Mouse (Mus musculus) limb, embryonic 10.5 days (tissue): Measurements from ENCODE around the gene Olfr905. TPM values are rescaled to one million over a fixed set of nuclear protein-coding genes. Genes with fewer than 3 reads are reported as not detected.

Source experiments
- DNase-seq: peaks from one replicate; pipeline ENCODE4 v3.0.0-alpha.2; 2017; ENCODE audit warnings: low spot score
- H3K27ac ChIP-seq: fragments of 300-500 bp; sonication (generic); 2 replicates; pipeline ENCODE4 v1.5.1; 2016; ENCODE audit warnings: mild to moderate bottlenecking
- H3K27me3 ChIP-seq: fragments of 300-500 bp; sonication (generic); 2 replicates; pipeline ENCODE4 v1.6.1; 2016; ENCODE audit warnings: low read depth, mild to moderate bottlenecking; ENCODE audit not compliant: poor library complexity, severe bottlenecking
- H3K36me3 ChIP-seq: fragments of 300-500 bp; sonication (generic); 2 replicates; pipeline ENCODE4 v1.6.1; 2016; ENCODE audit warnings: mild to moderate bottlenecking, moderate library complexity
- H3K4me1 ChIP-seq: fragments of 300-500 bp; sonication (generic); 2 replicates; pipeline ENCODE4 v1.6.1; 2016
- H3K4me3 ChIP-seq: fragments of 300-500 bp; sonication (generic); 2 replicates; pipeline ENCODE4 v1.5.1; 2016; ENCODE audit warnings: mild to moderate bottlenecking, moderate library complexity
- H3K9me3 ChIP-seq: fragments of 300-500 bp; sonication (generic); replicated peaks from 2 replicates; pipeline ENCODE4 v1.6.1; 2016; ENCODE audit warnings: mild to moderate bottlenecking
- WGBS: fragments of 180-500 bp; shearing (Covaris S2); methylation state at CpG from one replicate; pipeline ENCODE4 v1.1.7; 2016; 5-methylcytosine and 5-hydroxymethylcytosine counted together
- polyA plus RNA-seq: library from polyadenylated mRNA; unstranded; fragments of >200 nt; fragmentation: Nextera tagmentation; extraction: Ambion mirVana; gene quantifications from 2 replicates; pipeline ENCODE4 v1.2.1, GENCODE M21; 2016

Olfr905 gene
- polyA plus RNA-seq = not detected in 2 replicates

DNA sequence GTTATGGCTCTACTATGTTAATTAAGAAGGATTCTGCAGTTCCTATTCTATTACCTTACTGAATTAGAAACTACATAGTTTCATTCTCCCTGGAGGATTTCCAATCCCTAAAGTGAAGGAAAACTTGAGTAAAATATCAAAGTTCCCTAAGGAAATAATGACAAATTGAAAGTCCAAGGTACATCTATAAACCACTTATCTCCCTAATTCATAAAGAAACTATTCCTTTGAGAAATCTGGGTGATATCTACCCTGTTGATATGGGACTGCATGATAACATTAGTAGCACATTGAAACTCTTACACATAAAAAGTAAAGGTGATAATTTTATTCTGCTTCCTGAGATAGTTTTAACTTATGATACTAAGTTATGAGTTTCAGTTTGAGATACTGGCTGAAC, at the start of gene Olfr905:
TSS of gene Olfr905 (plus strand) at position 301 of the 400 bp plus-strand sequence.
- Histone ChIP-seq H3K27me3 (no peaks in the 10 kb centered on the region), H3K9me3 (no peaks in the 10 kb centered on the region), H3K4me3 (no peak within 1 kb of the TSS), H3K36me3 (no peaks in the 10 kb centered on the region), H3K27ac (no peak within 1 kb of the TSS), H3K4me1 (no peaks in the 10 kb centered on the region)
- no peak for DNase-seq

DNA sequence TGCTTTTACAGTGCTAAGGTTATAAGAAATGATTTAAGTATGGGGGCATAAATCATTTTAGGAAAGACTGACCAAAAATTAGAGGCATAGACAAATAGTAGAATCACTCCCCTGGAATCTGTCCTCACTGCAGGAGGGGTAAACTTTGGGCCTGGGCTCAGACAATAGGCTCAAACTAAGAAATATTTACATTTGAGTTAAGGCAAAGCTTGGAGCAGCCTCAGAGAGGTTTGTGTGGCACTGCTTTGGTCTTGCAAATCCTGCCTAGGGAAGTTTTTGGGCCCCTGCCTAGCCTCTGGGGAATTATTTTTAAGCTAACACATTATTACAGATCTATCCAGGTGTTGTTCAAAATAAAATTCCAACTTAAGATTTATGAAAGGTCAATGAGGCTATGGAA, 47.1 kb upstream of the Olfr905 start:
- no peaks in the 10 kb centered on the region for H3K27me3 ChIP-seq
- H3K27ac ChIP-seq = no peak overlapping the region
- H3K4me3 ChIP-seq = no peak overlapping the region
- H3K36me3 ChIP-seq = no peaks in the 10 kb centered on the region
- H3K9me3 ChIP-seq = no peaks in the 10 kb centered on the region
- H3K4me1 ChIP-seq = no peaks in the 10 kb centered on the region
- DNase-seq = no peak

DNA sequence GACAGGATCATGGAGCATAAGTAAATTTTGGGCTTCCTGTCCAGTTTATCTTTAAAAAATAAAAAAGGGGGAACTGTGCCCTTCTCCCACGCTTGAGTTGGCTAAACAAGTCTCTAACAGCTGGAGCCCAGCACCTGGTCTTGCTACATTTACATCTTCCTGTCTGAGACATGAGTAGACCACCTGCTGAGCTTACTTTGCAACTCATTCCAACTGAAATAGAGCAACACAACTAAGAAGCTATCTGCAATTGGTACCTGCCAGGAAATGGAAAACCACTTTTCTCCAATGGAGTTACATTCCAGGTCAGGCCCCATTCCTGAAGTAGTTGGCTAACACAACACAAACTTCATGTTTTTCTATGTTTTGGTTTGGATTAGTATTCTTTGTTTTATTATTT, 43.9 kb upstream of the Olfr905 start:
- Histone ChIP-seq H3K27me3 (no peaks in the 10 kb centered on the region), H3K36me3 (no peaks in the 10 kb centered on the region), H3K4me1 (no peaks in the 10 kb centered on the region), H3K27ac (no peak overlapping the region), H3K9me3 (no peaks in the 10 kb centered on the region), H3K4me3 (no peak overlapping the region)
- WGBS = 62% methylated on average over 1 of the region's 1 CpGs
- no peak for DNase-seq

DNA sequence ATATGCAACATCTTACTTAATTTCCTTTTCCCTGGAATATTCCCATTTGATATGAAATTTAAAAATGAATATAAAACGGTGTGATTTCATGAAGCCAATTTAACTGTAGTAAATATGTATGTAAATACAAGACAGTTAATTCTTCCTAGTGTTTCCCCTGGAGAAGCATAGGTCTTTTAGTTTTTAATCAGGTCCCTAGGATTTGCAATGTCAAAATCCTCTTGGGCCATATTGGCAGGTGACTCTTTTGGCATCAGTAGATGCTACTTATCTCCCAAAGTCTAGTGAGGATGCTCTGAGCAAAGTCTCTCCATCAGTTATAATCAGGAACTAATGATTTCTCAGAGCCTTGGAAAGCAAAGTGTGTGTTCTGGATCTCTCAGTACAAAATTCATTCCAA, 41.8 kb upstream of the Olfr905 start, which contains the start of gene Olfr901:
TSS of gene Olfr901 (plus strand) at position 301 of the 400 bp plus-strand sequence.
- WGBS = 82% methylated on average over 1 of the region's 1 CpGs

DNA sequence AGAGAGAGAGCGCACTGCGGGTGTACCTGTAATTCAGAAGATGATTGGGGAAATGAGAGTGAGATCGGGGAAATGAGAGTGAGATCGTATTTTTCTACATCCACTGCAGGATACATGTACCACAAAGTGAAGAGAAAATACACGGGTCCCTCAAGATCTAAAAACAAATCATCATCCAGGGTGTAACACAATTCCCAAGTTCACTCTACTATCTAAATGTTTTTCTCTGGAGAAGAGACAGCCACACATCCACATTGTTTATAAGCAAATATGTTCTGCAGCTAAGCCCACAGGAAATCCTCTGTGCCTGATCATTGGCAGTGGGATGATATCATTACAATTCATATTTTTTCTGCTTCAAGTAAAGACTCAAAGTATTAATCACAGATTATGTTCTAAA, 23.6 kb upstream of the Olfr905 start, which contains the start of gene Olfr902:
TSS of gene Olfr902 (plus strand) at position 301 of the 400 bp plus-strand sequence.
- WGBS = 90% methylated on average over 5 of the region's 5 CpGs
- H3K36me3 ChIP-seq = no peaks in the 10 kb centered on the region
- no peaks in the 10 kb centered on the region for H3K9me3 ChIP-seq
- H3K4me1 ChIP-seq = no peaks in the 10 kb centered on the region
- DNase-seq = no peak
- H3K4me3 ChIP-seq = no peak within 1 kb of the TSS
- no peaks in the 10 kb centered on the region for H3K27me3 ChIP-seq
- no peak within 1 kb of the TSS for H3K27ac ChIP-seq

More for the DNA sequence above, 41.8 kb upstream of the Olfr905 start, which contains the start of gene Olfr901:
- no peaks in the 10 kb centered on the region for H3K36me3 ChIP-seq
- no peaks in the 10 kb centered on the region for H3K9me3 ChIP-seq
- H3K27ac ChIP-seq = no peak within 1 kb of the TSS
- H3K4me1 ChIP-seq = no peaks in the 10 kb centered on the region
- H3K27me3 ChIP-seq = no peaks in the 10 kb centered on the region
- DNase-seq = no peak
- no peak within 1 kb of the TSS for H3K4me3 ChIP-seq

DNA sequence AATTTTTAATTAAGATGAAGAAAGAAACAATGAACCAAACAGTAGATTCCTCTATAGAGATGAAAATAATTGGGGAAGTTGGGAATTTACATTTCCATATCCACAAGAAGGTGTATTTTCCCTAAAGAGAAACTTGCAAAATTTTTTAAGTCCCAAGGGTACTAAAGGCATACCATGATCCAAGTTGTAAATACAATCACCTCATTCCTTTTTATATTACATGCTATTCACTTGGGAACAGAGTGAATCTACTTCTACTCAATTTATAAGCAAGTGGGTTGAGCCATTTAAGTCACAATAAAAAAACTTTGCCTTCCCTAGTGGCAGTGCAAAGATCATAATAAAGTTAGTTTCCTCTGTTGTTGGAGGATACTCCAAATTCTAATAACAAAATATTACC, 8.1 kb upstream of the Olfr905 start, which contains the start of gene Olfr904:
TSS of gene Olfr904 (plus strand) at position 301 of the 400 bp plus-strand sequence.
- no peak within 1 kb of the TSS for H3K27ac ChIP-seq
- H3K4me3 ChIP-seq = no peak within 1 kb of the TSS
- no peaks in the 10 kb centered on the region for H3K36me3 ChIP-seq
- DNase-seq = no peak
- no peaks in the 10 kb centered on the region for H3K27me3 ChIP-seq
- no peaks in the 10 kb centered on the region for H3K9me3 ChIP-seq
- no peaks in the 10 kb centered on the region for H3K4me1 ChIP-seq

DNA sequence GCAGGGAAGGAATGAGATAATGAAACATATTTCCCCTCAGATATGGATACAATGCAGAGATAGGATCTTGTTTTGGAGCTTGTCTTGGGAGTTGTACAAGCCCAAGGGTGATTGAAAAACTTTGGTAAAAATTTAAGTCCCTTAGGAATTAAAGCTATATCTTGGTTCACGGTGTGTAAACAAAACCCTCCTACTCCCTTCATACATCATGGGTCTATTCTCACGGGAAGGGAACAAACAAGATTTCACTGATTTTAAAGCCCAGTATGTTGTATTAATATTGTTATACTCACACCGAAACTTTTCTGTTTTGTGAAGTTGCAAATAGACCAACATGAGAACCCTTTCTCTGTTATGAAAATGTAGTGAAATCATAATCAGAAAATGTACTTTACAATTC, 15.9 kb downstream of the Olfr905 start, which contains the start of gene Olfr906:
TSS of gene Olfr906 (plus strand) at position 301 of the 400 bp plus-strand sequence.
- WGBS = 87% methylated on average over 3 of the region's 3 CpGs
- Histone ChIP-seq H3K27me3 (no peaks in the 10 kb centered on the region), H3K9me3 (no peaks in the 10 kb centered on the region), H3K4me3 (no peak within 1 kb of the TSS), H3K36me3 (no peaks in the 10 kb centered on the region), H3K4me1 (no peaks in the 10 kb centered on the region), H3K27ac (no peak within 1 kb of the TSS)
- no peak for DNase-seq

DNA sequence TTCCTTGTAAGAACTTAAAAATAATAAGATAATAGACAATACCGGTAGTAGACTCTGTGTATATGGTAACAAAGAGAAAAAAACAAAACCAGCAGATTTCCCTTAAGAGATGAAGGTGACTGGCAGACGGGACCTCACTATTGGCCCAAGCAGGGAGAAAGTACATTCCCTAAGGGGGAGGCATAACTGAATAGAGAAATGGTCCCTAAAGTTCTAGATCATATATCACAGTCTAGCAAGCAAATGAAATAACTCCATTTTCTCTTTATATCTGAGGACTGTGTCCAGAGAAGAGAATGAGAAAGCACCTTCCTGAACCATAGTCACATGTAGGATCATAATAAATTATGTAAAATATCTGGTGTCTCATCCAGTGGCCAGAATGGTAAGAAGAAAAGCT, 24.6 kb downstream of the Olfr905 start, which contains the start of gene Olfr907:
TSS of gene Olfr907 (plus strand) at position 301 of the 400 bp plus-strand sequence.
- Histone ChIP-seq H3K4me1 (no peaks in the 10 kb centered on the region), H3K9me3 (no peaks in the 10 kb centered on the region), H3K27ac (no peak within 1 kb of the TSS), H3K36me3 (no peaks in the 10 kb centered on the region), H3K4me3 (no peak within 1 kb of the TSS), H3K27me3 (no peaks in the 10 kb centered on the region)
- no peak for DNase-seq
- WGBS = 88% methylated on average over 2 of the region's 2 CpGs

DNA sequence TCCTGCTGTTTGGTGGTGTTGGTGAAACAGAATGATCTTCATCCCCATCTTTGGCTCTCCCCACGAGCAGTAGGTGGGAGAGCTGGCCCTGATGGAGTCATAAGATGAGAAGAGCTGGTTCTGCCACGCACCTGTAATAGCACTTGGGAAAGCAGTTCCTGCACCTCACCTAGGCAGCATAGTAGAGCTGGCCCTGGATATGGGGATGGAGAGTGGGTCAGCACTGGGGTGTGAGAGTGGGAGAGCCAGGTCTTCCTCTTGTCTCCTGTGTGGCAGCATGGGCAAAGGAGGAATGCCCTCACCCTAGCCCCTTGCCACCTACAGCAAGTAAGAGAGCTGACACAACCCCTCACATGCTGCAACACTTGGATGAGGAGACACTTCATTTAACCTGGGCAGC, 41.4 kb downstream of the Olfr905 start:
- no peaks in the 10 kb centered on the region for H3K4me1 ChIP-seq
- DNase-seq = no peak
- no peak overlapping the region for H3K27ac ChIP-seq
- H3K27me3 ChIP-seq = no peaks in the 10 kb centered on the region
- H3K9me3 ChIP-seq = no peaks in the 10 kb centered on the region
- H3K4me3 ChIP-seq = no peak overlapping the region
- WGBS = 90% methylated on average over 2 of the region's 2 CpGs
- H3K36me3 ChIP-seq = no peaks in the 10 kb centered on the region

DNA sequence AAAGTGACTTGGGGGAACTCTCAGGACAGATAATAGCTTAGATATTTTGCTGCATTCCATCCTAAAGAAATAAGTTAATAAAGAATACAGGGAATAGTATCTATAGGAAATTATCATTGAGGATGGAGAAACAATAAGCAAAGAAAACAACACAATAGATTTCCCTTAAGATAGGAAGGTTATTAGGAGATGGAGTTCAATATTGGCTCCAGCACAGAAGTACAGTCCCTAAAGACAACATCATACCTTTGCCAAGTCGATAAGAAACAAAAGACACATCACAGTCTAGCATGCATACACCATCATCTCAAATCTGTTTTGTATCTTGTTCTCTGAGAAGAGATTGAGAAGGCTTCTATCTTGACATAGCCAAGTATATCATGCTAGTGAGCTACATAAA, 50.4 kb downstream of the Olfr905 start, which contains the start of gene Olfr911-ps1:
TSS of gene Olfr911-ps1 (plus strand) at position 301 of the 400 bp plus-strand sequence.
- no peaks in the 10 kb centered on the region for H3K36me3 ChIP-seq
- no peak within 1 kb of the TSS for H3K4me3 ChIP-seq
- no peak within 1 kb of the TSS for H3K27ac ChIP-seq
- no peaks in the 10 kb centered on the region for H3K27me3 ChIP-seq
- no peaks in the 10 kb centered on the region for H3K4me1 ChIP-seq
- 76% methylated on average over 1 of the region's 1 CpGs for WGBS
- DNase-seq = no peak
- no peaks in the 10 kb centered on the region for H3K9me3 ChIP-seq

Other genes with a start within 250 kb of the Olfr905 start
- gene Olfr143, start 218.3 kb upstream of the Olfr905 start, polyA plus RNA-seq = not detected in 2 replicates
- not detected in 2 replicates for gene Olfr895, start 203.3 kb upstream of the Olfr905 start, polyA plus RNA-seq
- not detected in 2 replicates for gene Olfr896-ps1, start 180.0 kb upstream of the Olfr905 start, polyA plus RNA-seq
- gene Olfr25, start 142.0 kb upstream of the Olfr905 start, polyA plus RNA-seq = not detected in 2 replicates
- not detected in 2 replicates for gene Olfr898, start 122.7 kb upstream of the Olfr905 start, polyA plus RNA-seq
- not detected in 2 replicates for gene Olfr250, start 104.2 kb upstream of the Olfr905 start, polyA plus RNA-seq
- gene Olfr251, start 94.0 kb upstream of the Olfr905 start, polyA plus RNA-seq = not detected in 2 replicates
- gene Olfr147, start 69.4 kb upstream of the Olfr905 start, polyA plus RNA-seq = not detected in 2 replicates
- not detected in 2 replicates for gene Olfr901, start 41.7 kb upstream of the Olfr905 start, polyA plus RNA-seq
- gene Olfr902, start 23.5 kb upstream of the Olfr905 start, polyA plus RNA-seq = not detected in 2 replicates
- not detected in 2 replicates for gene Olfr904, start 8.0 kb upstream of the Olfr905 start, polyA plus RNA-seq
- gene Olfr906, start 16.0 kb downstream of the Olfr905 start, polyA plus RNA-seq = not detected in 2 replicates
- gene Olfr907, start 24.7 kb downstream of the Olfr905 start, polyA plus RNA-seq = not detected in 2 replicates
- not detected in 2 replicates for gene Olfr911-ps1, start 50.5 kb downstream of the Olfr905 start, polyA plus RNA-seq
- gene Olfr910, start 66.7 kb downstream of the Olfr905 start, polyA plus RNA-seq = not detected in 2 replicates
- not detected in 2 replicates for gene Olfr912, start 109.1 kb downstream of the Olfr905 start, polyA plus RNA-seq
- gene Olfr913, start 121.7 kb downstream of the Olfr905 start, polyA plus RNA-seq = not detected in 2 replicates
- gene Olfr914, start 134.0 kb downstream of the Olfr905 start, polyA plus RNA-seq = not detected in 2 replicates
- not detected in 2 replicates for gene Olfr916, start 188.8 kb downstream of the Olfr905 start, polyA plus RNA-seq
- not detected in 2 replicates for gene Olfr917, start 194.7 kb downstream of the Olfr905 start, polyA plus RNA-seq
- gene Olfr918, start 203.5 kb downstream of the Olfr905 start, polyA plus RNA-seq = not detected in 2 replicates
- not detected in 2 replicates for gene Olfr919, start 232.6 kb downstream of the Olfr905 start, polyA plus RNA-seq
- gene Vwa5a, start 247.2 kb downstream of the Olfr905 start, polyA plus RNA-seq = 4.8 and 7.8 TPM in 2 replicates